Mouse (Mus musculus) megakaryocyte, embryonic 14.5 days (primary cell): ENCODE measurements around the gene Rtp3.

Experiments used
- FLI1 ChIP-seq: IDR thresholded peaks from 2 replicates; pipeline ENCODE4 v1.6.1; 2012; ENCODE audit warnings: low read length, inconsistent platforms, mixed read lengths
- GATA1 ChIP-seq: IDR thresholded peaks from 3 replicates; pipeline ENCODE4 v1.6.1; 2012; ENCODE audit warnings: mixed read lengths, low read length, inconsistent platforms, borderline replicate concordance

DNA sequence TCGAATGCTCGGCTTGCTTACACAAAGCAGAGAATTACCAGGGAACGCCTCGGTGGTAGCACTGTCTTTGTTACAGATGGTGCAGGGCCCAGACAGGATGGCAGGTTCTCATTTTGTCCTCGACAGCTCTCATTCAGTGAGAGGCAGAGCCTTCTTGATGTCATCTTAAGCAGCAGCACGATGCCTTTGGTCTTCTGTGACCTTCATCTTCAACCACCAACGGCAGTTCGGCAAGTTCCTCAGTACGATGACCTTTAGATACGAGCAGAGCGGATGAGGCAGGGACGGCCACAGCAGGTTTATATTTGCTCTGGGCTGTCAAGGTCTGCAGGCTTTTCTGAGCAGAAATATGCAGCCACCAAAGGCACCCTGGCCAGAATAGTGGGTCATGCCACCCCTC is 11.2 kb upstream of the Rtp3 start:
- TF ChIP-seq GATA1: no peak
- no peak for TF ChIP-seq FLI1
